In genomic region chr19:29470652-29471051, GRCm38 (mm10) we compare ENCODE assay signal across 7 mouse cellular contexts. TPM values are rescaled to one million over a fixed set of nuclear protein-coding genes. Genes with fewer than 3 reads are reported as not detected.
A peak's percentile ranks its signal among the peaks of the same experiment; 100 is the strongest.
DNase-seq lines count a peak whose midpoint lies in the region; ATAC-seq and TF ChIP-seq lines count a peak whose summit lies in the region.

No protein-coding gene starts in this region.

- H3K9ac ChIP-seq in heart, embryonic 11.5 days (ENCODE audit: low read depth, low read length): peak overlapping the region; percentile 18; the same call in 1 of the 2 replicates
- H3K9ac ChIP-seq in stomach, embryonic 16.5 days (ENCODE audit: low read length): no peak overlapping the region; the same call in 1 of the 2 replicates

- peak; percentile 66 for DNase-seq in Patski (ENCODE audit: low read depth, low spot score)
- peak; percentile 33 to 70 for DNase-seq in adrenal gland, postnatal 36 days
- peak; percentile 79 to 83 for DNase-seq in kidney, postnatal 25 days
- no peak for DNase-seq in spleen, adult 12 weeks (ENCODE audit: low spot score)
- no peak for DNase-seq in thymus, postnatal 14 days

- POLR2A ChIA-PET in Patski (lab: Charles Lee): interaction anchor here (0.6 kb wide), 1 partner anchor 71 kb away, joined by 3 read pairs; no protein-coding TSS in a partner anchor

- H3K4me1 ChIP-seq in heart, embryonic 11.5 days (ENCODE audit: control insufficient read depth, insufficient read depth, low read length): peaks cover 39% of the 10 kb centered on the region
- H3K4me1 ChIP-seq in stomach, embryonic 16.5 days (ENCODE audit: control insufficient read depth, insufficient read depth, low read length): peaks cover 11% of the 10 kb centered on the region

- H3K9me3 ChIP-seq in heart, embryonic 11.5 days (replicated peaks; ENCODE audit: control insufficient read depth, low read length): no peaks in the 10 kb centered on the region
- no peaks in the 10 kb centered on the region for H3K9me3 ChIP-seq in stomach, embryonic 16.5 days (replicated peaks; ENCODE audit: control insufficient read depth, low read length)

- no peak for TF ChIP-seq CTCF in Patski (IDR thresholded peaks at IDR 0.05)

- no peaks in the 10 kb centered on the region for H3K27me3 ChIP-seq in Patski
- no peaks in the 10 kb centered on the region for H3K27me3 ChIP-seq in heart, embryonic 11.5 days (ENCODE audit: control insufficient read depth, insufficient read depth, low read length)
- no peaks in the 10 kb centered on the region for H3K27me3 ChIP-seq in stomach, embryonic 16.5 days (ENCODE audit: control insufficient read depth, insufficient read depth, low read length)

- WGBS in heart, embryonic 11.5 days (ENCODE audit: insufficient replicate concordance): 18% methylated on average over 4 of the region's 4 CpGs
- 24% methylated on average over 4 of the region's 4 CpGs for WGBS in stomach, embryonic 16.5 days

- in situ Hi-C loops in Patski (cut with MboI; ENCODE audit: low pct_unique_long_range_greater_than_20kb): no loop called here

- peak overlapping the region; percentile 37 for H3K4me2 ChIP-seq in heart, embryonic 11.5 days
- H3K4me2 ChIP-seq in stomach, embryonic 16.5 days (ENCODE audit: low read depth, low read length): no peak overlapping the region

- CTCF ChIA-PET in Patski (lab: Charles Lee): interaction anchor here (0.9 to 1.1 kb wide), 2 partner anchors 18 to 31 kb away, joined by 3 to 4 read pairs; no protein-coding TSS in a partner anchor

- ATAC-seq in Patski: no peak
- no peak for ATAC-seq in heart, embryonic 11.5 days (replicated peaks; ENCODE audit: insufficient number of reproducible peaks, low FRiP score, low TSS enrichment)
- no peak for ATAC-seq in stomach, embryonic 16.5 days (ENCODE audit: insufficient read depth, low FRiP score)

- no peak overlapping the region for H3K4me3 ChIP-seq in heart, embryonic 11.5 days (ENCODE audit: low read depth, low read length)
- no peak overlapping the region for H3K4me3 ChIP-seq in stomach, embryonic 16.5 days (replicated peaks; ENCODE audit: low read length)

- no peaks in the 10 kb centered on the region for H3K36me3 ChIP-seq in heart, embryonic 11.5 days (ENCODE audit: control insufficient read depth, insufficient read depth, low read length)
- H3K36me3 ChIP-seq in stomach, embryonic 16.5 days (ENCODE audit: control insufficient read depth, insufficient read depth, low read length): no peaks in the 10 kb centered on the region

- peak overlapping the region; percentile 76 for H3K27ac ChIP-seq in heart, embryonic 11.5 days (ENCODE audit: low read depth, low read length)
- H3K27ac ChIP-seq in stomach, embryonic 16.5 days (ENCODE audit: low read length): peak overlapping the region; percentile 4; the same call in 1 of the 2 replicates

RNA-seq across cellular contexts. Expression of gene Ric1, which starts 51.4 kb away (rescaled TPM):
- polyA plus RNA-seq in Patski (2021): 28.8 TPM
- total RNA-seq in adrenal gland, postnatal 36 days (2021): 10 to 100 TPM; 32.5 to 33.9 TPM
- 6.5 and 8.7 TPM in 2 replicates for polyA plus RNA-seq in heart, embryonic 11.5 days (2014; fragmentation: Nextera tagmentation; extraction: Ambion mirVana)
- polyA plus RNA-seq in stomach, embryonic 16.5 days (2015; fragmentation: Nextera tagmentation; extraction: Ambion mirVana): 11.1 and 11.6 TPM in 2 replicates

RNA-seq across cellular contexts. Expression of gene Pdcd1lg2, which starts 59.9 kb away (rescaled TPM):
- 0.26 TPM for polyA plus RNA-seq in Patski (2021)
- not detected for total RNA-seq in adrenal gland, postnatal 36 days (2021)
- polyA plus RNA-seq in heart, embryonic 11.5 days (2014; fragmentation: Nextera tagmentation; extraction: Ambion mirVana): not detected in 2 replicates
- polyA plus RNA-seq in stomach, embryonic 16.5 days (2015; fragmentation: Nextera tagmentation; extraction: Ambion mirVana): not detected in 2 replicates

Comparison
In these comparisons a context has a peak if more than half of its experiments do, and no peak if none do; other contexts are left out.
1. DNase-seq: peak in Patski (single experiment), adrenal gland, postnatal 36 days (2 of 2) and kidney, postnatal 25 days (2 of 2); none in spleen, adult 12 weeks (single experiment) and thymus, postnatal 14 days (single experiment).